Mouse (Mus musculus) gastrocnemius, adult 2 months (tissue): Measurements from ENCODE around the gene Clpp. TPM values are rescaled to one million over a fixed set of nuclear protein-coding genes. Genes with fewer than 3 reads are reported as not detected.

Source experiments
- DNase-seq: peaks from one replicate; pipeline ENCODE4 v3.0.0; 2022
- H3K27ac ChIP-seq: fragments of 200-600 bp; 2 replicates; pipeline ENCODE4 v1.8.1; 2022; ENCODE audit warnings: mild to moderate bottlenecking
- H3K4me3 ChIP-seq: fragments of 200-600 bp; 2 replicates; pipeline ENCODE4 v1.8.1; 2022; ENCODE audit warnings: mild to moderate bottlenecking, moderate library complexity
- CTCF ChIP-seq: fragments of 200-600 bp; IDR thresholded peaks from 2 replicates; pipeline ENCODE4 v1.8.1; 2022; ENCODE audit warnings: antibody characterized with exemption, mild to moderate bottlenecking, moderate library complexity
- intact Hi-C: fragments of 180-260 bp; cut with DNase I; formaldehyde crosslinking; loops from one replicate; pipeline ENCODE4 v1.15.1; 2025
- total RNA-seq, 2 experiments: library from RNA; stranded (reverse); gene quantifications; 2 replicates each; pipeline ENCODE4 v1.2.3; 2021

The Clpp gene
- total RNA-seq, 2 experiments from 2014 or later, result 33.8 to 40.7 TPM

DNA sequence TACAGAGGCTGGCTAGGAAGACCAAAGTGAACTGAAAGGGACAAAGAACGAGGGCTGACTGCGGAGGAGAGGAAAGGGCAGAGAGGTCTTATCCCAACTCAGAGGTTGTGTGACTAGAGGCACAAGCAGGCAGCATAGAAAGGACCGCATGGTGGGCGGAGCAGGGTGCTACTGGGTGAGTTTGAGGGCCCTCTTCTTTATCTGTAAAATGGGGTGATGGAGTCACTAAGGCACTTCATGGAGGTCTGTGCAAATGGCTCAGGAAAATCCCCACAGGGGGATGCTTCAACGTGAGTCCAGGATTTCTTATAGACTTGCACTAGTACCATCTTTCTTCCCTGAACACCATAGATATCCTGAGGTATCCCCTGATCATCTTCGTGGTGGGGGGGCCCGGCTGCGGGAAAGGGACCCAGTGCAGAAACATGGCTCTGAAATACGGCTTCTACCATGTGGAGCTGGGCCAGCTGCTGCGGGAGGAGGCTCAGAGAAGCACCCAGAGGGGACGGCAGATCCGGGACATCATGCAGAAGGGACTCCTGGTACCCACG is 22.2 kb downstream of the Clpp start:
- intact Hi-C loops, result loop anchor here (2.0 kb wide), 1 partner anchor 14 kb away; no protein-coding TSS in a partner anchor
- peak overlapping the region; percentile 95 for H3K27ac ChIP-seq
- DNase-seq, result no peak
- H3K4me3 ChIP-seq, result peak overlapping the region; percentile 84
- TF ChIP-seq CTCF, result no peak

DNA sequence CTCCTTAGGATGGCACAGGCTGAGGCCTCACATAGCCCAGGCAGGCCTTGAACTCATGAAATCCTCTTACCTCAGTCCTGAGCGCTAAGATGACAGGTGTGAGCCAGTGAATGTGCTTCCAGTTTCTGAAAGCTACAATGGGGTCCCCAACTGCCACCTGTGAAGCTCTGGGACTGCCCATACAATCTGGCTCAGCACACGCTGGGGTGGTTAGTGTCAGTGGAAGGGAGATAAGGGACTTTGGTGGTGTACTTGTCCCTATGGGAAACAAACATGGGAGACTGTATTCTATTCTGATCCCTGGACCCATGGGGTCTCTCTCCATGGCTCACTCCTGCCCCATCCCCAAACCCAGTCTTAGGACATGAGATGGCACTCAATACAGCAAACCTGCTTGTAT is 29.6 kb downstream of the Clpp start:
- Histone ChIP-seq H3K27ac (no peak overlapping the region), H3K4me3 (no peak overlapping the region)
- intact Hi-C loops, result no loop called here
- no peak for TF ChIP-seq CTCF
- no peak for DNase-seq

DNA sequence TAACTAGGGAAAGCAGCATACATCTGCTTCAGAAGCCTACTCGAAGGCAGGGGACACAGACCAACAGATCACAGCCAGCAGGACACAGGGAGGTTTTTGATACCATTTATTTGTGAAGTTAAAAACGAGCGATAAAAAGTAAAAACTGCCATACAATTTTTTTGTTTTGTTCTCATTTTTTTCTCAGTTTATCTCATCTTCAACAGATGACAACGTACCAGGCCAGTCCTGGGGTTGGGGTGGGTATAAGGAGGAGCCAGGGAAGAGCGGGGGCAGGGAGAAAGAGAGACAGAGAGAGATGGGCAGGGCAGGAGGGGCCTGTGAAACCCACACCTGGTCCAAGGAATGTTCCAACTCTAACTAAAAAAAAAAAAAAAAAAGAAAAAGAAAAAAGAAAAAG is 30.9 kb downstream of the Clpp start:
- DNase-seq, result no peak
- intact Hi-C loops, result no loop called here

DNA sequence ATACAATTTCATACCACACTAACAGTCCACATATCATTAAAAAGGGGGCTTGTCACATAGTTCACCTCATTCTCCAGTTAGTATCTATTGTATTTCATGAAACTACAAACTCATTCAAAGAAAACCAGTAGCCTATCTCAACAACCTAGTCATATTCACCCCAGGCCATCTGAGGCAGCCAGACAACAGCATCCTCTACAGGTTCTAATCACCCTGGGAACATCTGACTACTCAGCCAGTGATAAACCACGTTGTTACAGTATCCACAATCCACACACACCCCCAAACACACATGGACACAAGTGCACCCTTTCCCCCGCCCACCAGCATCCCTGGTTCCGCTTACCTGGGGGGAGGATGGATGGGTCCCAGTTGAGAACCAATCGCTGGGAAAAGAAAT is 37.4 kb downstream of the Clpp start:
- DNase-seq, result no peak
- Histone ChIP-seq H3K27ac (no peak overlapping the region), H3K4me3 (no peak overlapping the region)
- no peak for TF ChIP-seq CTCF
- intact Hi-C loops, result loop anchor here (2.0 kb wide), 1 partner anchor 15 kb away; no protein-coding TSS in a partner anchor

More for the DNA sequence above, 30.9 kb downstream of the Clpp start:
- Histone ChIP-seq H3K27ac (no peak overlapping the region), H3K4me3 (no peak overlapping the region)
- no peak for TF ChIP-seq CTCF

DNA sequence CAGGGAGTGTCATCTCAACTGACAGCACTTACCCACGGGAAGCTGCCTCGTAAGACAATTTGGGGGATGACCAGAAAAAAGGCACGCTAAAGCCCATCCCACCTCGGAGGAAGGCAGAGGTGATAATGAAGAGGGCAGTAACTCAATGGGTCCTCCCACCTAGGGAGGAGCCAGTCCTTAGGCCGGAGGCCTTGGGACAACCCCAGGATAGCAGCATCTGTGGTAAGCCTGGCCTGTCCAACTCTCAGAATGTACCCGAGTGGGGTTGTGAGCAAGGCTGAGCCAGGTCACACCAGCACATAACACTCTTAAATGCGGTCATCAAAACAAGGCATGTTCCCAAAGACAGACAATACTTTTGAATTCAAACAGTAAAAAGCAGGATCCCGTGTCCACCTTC is 39.6 kb downstream of the Clpp start:
- peak overlapping the region; percentile 89 for H3K27ac ChIP-seq
- no peak for DNase-seq
- intact Hi-C loops, result no loop called here
- no peak for TF ChIP-seq CTCF
- peak overlapping the region; percentile 84 for H3K4me3 ChIP-seq

DNA sequence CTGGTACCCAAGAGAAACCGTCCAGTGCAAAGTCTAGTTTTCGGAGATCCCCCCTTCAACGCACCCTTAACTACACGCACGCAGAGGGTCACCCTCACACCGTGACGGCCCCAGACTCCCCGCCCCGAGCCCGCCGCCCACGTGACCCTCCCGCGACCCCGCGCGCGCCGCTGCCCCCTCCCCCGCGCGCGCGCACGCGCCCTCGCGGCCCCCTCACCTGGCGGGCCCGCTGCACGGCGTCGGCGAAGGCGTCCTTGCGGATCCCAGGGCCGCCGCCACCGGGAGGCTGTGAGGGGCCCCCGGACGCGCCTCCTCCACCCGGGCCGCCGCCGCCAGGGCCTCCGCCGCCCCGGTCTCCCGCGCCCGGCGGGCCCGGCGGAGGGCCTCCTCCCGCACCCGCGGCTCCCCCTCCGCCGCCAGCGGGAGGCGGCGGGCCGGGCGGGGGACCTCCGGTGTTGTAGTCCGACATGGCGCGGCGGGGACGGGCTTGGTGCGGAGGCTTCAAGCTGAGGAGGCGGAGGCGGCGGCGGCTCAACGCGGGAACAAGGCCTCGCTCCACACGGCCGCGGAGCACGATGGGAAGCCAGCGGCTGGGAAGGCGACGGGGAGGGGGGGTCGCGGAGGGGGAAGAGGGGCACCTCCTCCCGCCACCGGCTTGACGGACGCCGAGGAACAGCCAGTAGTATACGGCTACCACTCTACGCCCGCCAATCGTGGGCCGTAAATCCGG is 41.0 kb downstream of the Clpp start, which contains the start of gene Khsrp:
Gene Khsrp, minus strand, starts transcription at position 592 of the 730 bp plus-strand sequence.
- intact Hi-C loops, result no loop called here
- Histone ChIP-seq H3K4me3 (peak within 1 kb of the TSS; percentile 84), H3K27ac (peak within 1 kb of the TSS; percentile 90)
- peak; percentile 59 for DNase-seq
- no peak for TF ChIP-seq CTCF

DNA sequence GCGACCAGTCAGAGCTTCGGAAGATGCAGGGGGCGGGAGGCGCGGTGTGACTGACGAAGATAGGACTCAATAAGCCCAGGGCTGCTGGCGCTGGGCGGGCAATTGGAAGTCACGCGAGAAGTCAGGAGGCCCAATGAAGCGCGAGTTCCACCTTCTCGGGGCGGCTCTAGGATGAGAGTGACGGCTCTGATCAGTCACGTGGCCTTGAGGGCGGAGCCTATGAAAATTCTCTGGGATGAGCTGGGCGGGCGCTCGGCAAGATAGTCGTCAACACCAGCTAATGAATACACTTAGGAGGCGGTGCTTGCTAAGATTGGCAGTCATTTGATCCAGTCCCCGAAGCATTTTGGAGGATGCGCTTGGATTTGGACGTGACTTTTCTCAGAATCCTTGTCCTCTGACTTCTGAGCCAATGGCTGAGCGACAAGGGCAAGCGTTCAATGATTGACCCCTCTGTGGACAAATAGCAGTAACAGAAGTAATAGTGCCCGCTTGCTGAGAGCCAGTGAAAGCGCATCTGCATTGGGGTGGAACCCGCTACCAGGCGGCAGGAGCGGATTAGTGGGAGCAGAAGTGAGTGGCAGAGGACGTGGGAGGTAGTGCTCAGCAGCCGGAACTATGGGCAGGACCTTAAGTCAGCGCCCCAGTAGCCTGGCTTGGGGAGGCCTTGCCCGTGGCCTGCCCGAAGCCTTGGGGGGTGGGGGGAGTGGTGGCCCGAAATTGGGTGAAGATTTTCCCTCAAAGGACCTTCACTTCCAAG is 41.7 kb downstream of the Clpp start:
- Histone ChIP-seq H3K4me3 (peak overlapping the region; percentile 70), H3K27ac (peak overlapping the region; percentile 90)
- no peak for TF ChIP-seq CTCF
- peak; percentile 100 for DNase-seq
- intact Hi-C loops, result loop anchor here (2.0 kb wide), 1 partner anchor 27 kb away; the partner anchor contains the start of genes Crb3 and Slc25a23

DNA sequence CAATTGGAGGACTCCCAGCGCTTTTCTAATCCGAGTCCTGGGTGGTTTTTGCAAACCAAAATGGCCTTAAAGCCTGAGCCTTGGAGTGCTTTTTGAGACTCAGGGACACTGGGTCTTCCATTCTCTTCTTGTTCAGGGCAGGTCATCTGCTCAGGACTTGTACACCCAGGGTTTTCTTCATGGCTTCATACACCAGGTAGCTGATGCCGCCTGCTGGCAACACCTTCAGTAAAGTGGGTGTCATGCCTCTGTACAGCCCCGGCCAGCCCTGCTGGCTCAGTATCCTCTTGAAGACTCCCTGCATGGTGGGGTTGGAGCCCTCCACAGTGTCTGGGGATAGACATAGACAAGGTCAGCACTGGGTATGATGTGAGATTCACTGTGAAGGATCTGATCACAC is 42.7 kb downstream of the Clpp start:
- intact Hi-C loops, result loop anchor here (2.0 kb wide), 1 partner anchor 26 kb away; the partner anchor contains the start of genes Crb3 and Slc25a23

DNA sequence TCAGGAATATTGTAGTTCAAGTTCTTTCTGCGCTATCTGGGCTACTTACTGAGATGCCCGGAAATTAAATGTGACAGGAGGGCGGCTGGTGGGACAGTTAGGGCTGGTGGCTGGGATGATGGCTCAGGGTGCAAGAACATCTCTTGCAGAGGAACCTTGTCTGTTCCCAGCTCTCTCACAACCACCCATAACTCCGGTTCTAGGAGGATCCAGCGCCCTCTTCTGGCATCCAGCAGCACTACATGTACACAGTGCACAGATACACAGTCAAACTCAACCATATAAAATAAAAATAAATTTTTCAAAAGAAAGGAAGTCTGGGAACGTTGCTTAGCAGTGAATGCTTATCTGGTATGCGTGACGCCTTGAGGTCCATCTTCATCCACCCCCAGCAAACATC is 48.9 kb downstream of the Clpp start:
- no peak overlapping the region for H3K27ac ChIP-seq
- H3K4me3 ChIP-seq, result no peak overlapping the region
- peak; percentile 26; the same call in 1 of the 2 replicates for TF ChIP-seq CTCF
- intact Hi-C loops, result no loop called here
- DNase-seq, result no peak

More for the DNA sequence above, 42.7 kb downstream of the Clpp start:
- TF ChIP-seq CTCF, result no peak
- no peak for DNase-seq
- Histone ChIP-seq H3K4me3 (no peak overlapping the region), H3K27ac (peak overlapping the region; percentile 90)

DNA sequence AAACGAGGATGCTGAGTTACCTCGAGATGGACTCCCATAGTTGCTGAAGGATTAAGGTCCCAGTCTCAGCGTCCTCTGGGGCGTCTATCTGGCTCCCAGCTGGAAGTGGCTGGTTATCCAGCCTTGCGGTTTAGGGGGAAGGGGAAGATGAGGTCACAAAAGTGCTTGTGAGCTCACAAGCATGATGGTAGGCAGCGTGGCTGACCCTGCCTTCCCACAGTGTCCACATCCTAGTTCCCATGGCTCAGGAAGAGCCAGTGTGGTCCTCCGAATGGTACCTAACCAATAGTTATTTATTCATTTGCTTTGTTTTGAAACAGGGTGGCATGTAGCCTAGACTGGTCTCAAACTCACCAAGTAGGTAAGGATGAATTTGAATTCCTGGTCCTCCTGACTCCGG is 51.4 kb downstream of the Clpp start, which contains the start of gene Slc25a41:
Gene Slc25a41, minus strand, starts transcription at position 101 of the 400 bp plus-strand sequence.
- no peak for TF ChIP-seq CTCF
- DNase-seq, result no peak
- intact Hi-C loops, result no loop called here
- no peak within 1 kb of the TSS for H3K4me3 ChIP-seq
- H3K27ac ChIP-seq, result no peak within 1 kb of the TSS

Other genes starting within 250 kb of the Clpp start
- 1 to 10 TPM; 3.1 to 3.7 TPM for gene Nrtn, start 232.8 kb upstream of the Clpp start, total RNA-seq
- gene Dus3l, start 225.5 kb upstream of the Clpp start, total RNA-seq, result 10 to 100 TPM; 16.3 to 17.6 TPM
- under 1 TPM; 0.14 to 0.36 TPM for gene Prr22, start 220.1 kb upstream of the Clpp start, total RNA-seq
- gene Rfx2, start 159.3 kb upstream of the Clpp start, total RNA-seq, result 1 to 10 TPM; 2.0 to 2.8 TPM
- not detected for gene Acsbg2, start 115.9 kb upstream of the Clpp start, total RNA-seq
- gene 1700061G19Rik, start 114.8 kb upstream of the Clpp start, total RNA-seq, result not detected
- 10 to 100 TPM; 20.3 to 21.2 TPM for gene Mllt1, start 54.9 kb upstream of the Clpp start, total RNA-seq
- gene Acer1, start 8.2 kb upstream of the Clpp start, total RNA-seq, result not detected
- gene Alkbh7, start 7.0 kb downstream of the Clpp start, total RNA-seq, result 10 to 100 TPM; 21.8 to 30.4 TPM
- not detected for gene Pspn, start 9.7 kb downstream of the Clpp start, total RNA-seq
- gene Gtf2f1, start 21.0 kb downstream of the Clpp start, total RNA-seq, result 10 to 100 TPM; 15.4 to 17.9 TPM
- not detected for gene Gm17949, start 21.2 kb downstream of the Clpp start, total RNA-seq
- gene Khsrp, start 41.2 kb downstream of the Clpp start, total RNA-seq, result 10 to 100 TPM; 26.6 to 30.5 TPM
- gene Slc25a41, start 51.3 kb downstream of the Clpp start, total RNA-seq, result not detected
- gene Crb3, start 68.8 kb downstream of the Clpp start, total RNA-seq, result not detected
- gene Slc25a23, start 69.6 kb downstream of the Clpp start, total RNA-seq, result 10 to 100 TPM; 34.4 to 52.2 TPM
- gene Dennd1c, start 88.2 kb downstream of the Clpp start, total RNA-seq, result under 1 TPM; 0.22 to 0.56 TPM
- gene Tubb4a, start 97.5 kb downstream of the Clpp start, total RNA-seq, result 1 to 10 TPM in 1 of 2 experiments, under 1 TPM in 1; 0.64 to 1.7 TPM
- gene Tnfsf9, start 115.0 kb downstream of the Clpp start, total RNA-seq, result under 1 TPM; 0.47 to 0.61 TPM
- not detected for gene Cd70, start 159.5 kb downstream of the Clpp start, total RNA-seq
- gene Tnfsf14, start 203.9 kb downstream of the Clpp start, total RNA-seq, result not detected
- 10 to 100 TPM; 10.3 to 24.5 TPM for gene C3, start 237.8 kb downstream of the Clpp start, total RNA-seq